Comparison of ENCODE assay signal across 8 mouse cellular contexts in genomic region chr15:12490527-12490926, GRCm38 (mm10).
A peak's percentile ranks its signal among the peaks of the same experiment; 100 is the strongest.
DNase-seq lines count a peak whose midpoint lies in the region; ATAC-seq and TF ChIP-seq lines count a peak whose summit lies in the region.

No protein-coding gene starts in this region.

- H3K4me2 ChIP-seq in hindbrain, postnatal 0 days (ENCODE audit: low read depth, low read length) = peak overlapping the region; percentile 21; the same call in 1 of the 2 replicates
- no peak overlapping the region for H3K4me2 ChIP-seq in lung, embryonic 15.5 days

- 11% methylated on average over 7 of the region's 7 CpGs for WGBS in hindbrain, postnatal 0 days
- 30% methylated on average over 7 of the region's 7 CpGs for WGBS in lung, embryonic 15.5 days
- 18% methylated on average over 7 of the region's 7 CpGs for WGBS in cerebellum, adult 2 months

- no peaks in the 10 kb centered on the region for H3K9me3 ChIP-seq in hindbrain, postnatal 0 days (ENCODE audit: low read length)
- H3K9me3 ChIP-seq in lung, embryonic 15.5 days = no peaks in the 10 kb centered on the region

- H3K27ac ChIP-seq in hindbrain, postnatal 0 days = peak overlapping the region; percentile 42; the same call in 1 of the 2 replicates
- 0 out of 2 replicates have a peak overlapping the region, but pooled peaks have one; percentile 37 for H3K27ac ChIP-seq in lung, embryonic 15.5 days
- no peak overlapping the region for H3K27ac ChIP-seq in cerebellum, adult 2 months (ENCODE audit: insufficient read depth, low read length)

- TF ChIP-seq POLR2A in cerebellum, adult 2 months (IDR thresholded peaks at IDR 0.05; ENCODE audit: borderline replicate concordance, insufficient read depth, low read length) = no peak

- DNase-seq in urinary bladder, postnatal 14 days (ENCODE audit: low spot score) = peak; percentile 72
- DNase-seq in urinary bladder, postnatal 25 days (ENCODE audit: low spot score) = no peak
- peak; percentile 36 to 57 for DNase-seq in gastrocnemius, adult 8-10 months (ENCODE audit: low spot score in 2 of 2)
- peak; percentile 54 for DNase-seq in hindbrain, postnatal 0 days (ENCODE audit: low spot score)
- DNase-seq in testis, postnatal 10 days (ENCODE audit: low spot score) = peak; percentile 51
- no peak for DNase-seq in right cerebral cortex, postnatal 10 days (ENCODE audit: low spot score in 2 of 2)
- DNase-seq in cerebellum, adult 2 months = no peak

- peak; percentile 60 for ATAC-seq in hindbrain, postnatal 0 days
- ATAC-seq in lung, embryonic 15.5 days (ENCODE audit: borderline replicate concordance, extremely low read depth, low FRiP score, low TSS enrichment) = peak; percentile 58; the same call in 1 of the 2 replicates

- peaks cover 8% of the 10 kb centered on the region; the same call in 1 of the 2 replicates for H3K4me1 ChIP-seq in hindbrain, postnatal 0 days (ENCODE audit: insufficient read depth, low read length)
- peaks cover 13% of the 10 kb centered on the region for H3K4me1 ChIP-seq in lung, embryonic 15.5 days
- H3K4me1 ChIP-seq in cerebellum, adult 2 months (ENCODE audit: control insufficient read depth, insufficient read depth, low read length) = no peaks in the 10 kb centered on the region

- no peaks in the 10 kb centered on the region for H3K36me3 ChIP-seq in hindbrain, postnatal 0 days (ENCODE audit: insufficient read depth, low read length)
- H3K36me3 ChIP-seq in lung, embryonic 15.5 days = no peaks in the 10 kb centered on the region

- no peak overlapping the region for H3K9ac ChIP-seq in hindbrain, postnatal 0 days (replicated peaks; ENCODE audit: low read length)
- no peak overlapping the region for H3K9ac ChIP-seq in lung, embryonic 15.5 days

- no peak for TF ChIP-seq CTCF in hindbrain, postnatal 0 days (IDR thresholded peaks at IDR 0.05; ENCODE audit: low read depth)
- no peak for TF ChIP-seq CTCF in cerebellum, adult 2 months (IDR thresholded peaks at IDR 0.05; ENCODE audit: borderline replicate concordance, insufficient read depth, low read depth, low read length)

- H3K27me3 ChIP-seq in hindbrain, postnatal 0 days (ENCODE audit: insufficient read depth, low read length) = no peaks in the 10 kb centered on the region
- H3K27me3 ChIP-seq in lung, embryonic 15.5 days = no peaks in the 10 kb centered on the region
- H3K27me3 ChIP-seq in cerebellum, adult 2 months (ENCODE audit: control insufficient read depth, insufficient read depth, low read length) = no peaks in the 10 kb centered on the region

- H3K4me3 ChIP-seq in hindbrain, postnatal 0 days (ENCODE audit: low read length) = no peak overlapping the region
- no peak overlapping the region for H3K4me3 ChIP-seq in lung, embryonic 15.5 days
- H3K4me3 ChIP-seq in cerebellum, adult 2 months (replicated peaks; ENCODE audit: insufficient read depth, low read depth, low read length) = no peak overlapping the region

Comparison
In these comparisons a context has a peak if more than half of its experiments do, and no peak if none do; other contexts are left out.
1. DNase-seq: peak in urinary bladder, postnatal 14 days (single experiment), gastrocnemius, adult 8-10 months (2 of 2), hindbrain, postnatal 0 days (single experiment) and testis, postnatal 10 days (single experiment); none in urinary bladder, postnatal 25 days (single experiment), right cerebral cortex, postnatal 10 days (0 of 2) and cerebellum, adult 2 months (0 of 2).